Mouse (Mus musculus) induced T-regulatory cell, adult 2 months (primary cell): ENCODE data around the gene Csnk2a1.
"Not testable (repeated sequence)": the region's sequence is repeated elsewhere in the genome, so short reads cannot be mapped to it uniquely, and the experiment has no call there.

Source experiments
- DNase-seq: peaks from one replicate; pipeline ENCODE4 v3.0.0-alpha.2; 2012; ENCODE audit warnings: low read depth

The Csnk2a1 gene

DNA sequence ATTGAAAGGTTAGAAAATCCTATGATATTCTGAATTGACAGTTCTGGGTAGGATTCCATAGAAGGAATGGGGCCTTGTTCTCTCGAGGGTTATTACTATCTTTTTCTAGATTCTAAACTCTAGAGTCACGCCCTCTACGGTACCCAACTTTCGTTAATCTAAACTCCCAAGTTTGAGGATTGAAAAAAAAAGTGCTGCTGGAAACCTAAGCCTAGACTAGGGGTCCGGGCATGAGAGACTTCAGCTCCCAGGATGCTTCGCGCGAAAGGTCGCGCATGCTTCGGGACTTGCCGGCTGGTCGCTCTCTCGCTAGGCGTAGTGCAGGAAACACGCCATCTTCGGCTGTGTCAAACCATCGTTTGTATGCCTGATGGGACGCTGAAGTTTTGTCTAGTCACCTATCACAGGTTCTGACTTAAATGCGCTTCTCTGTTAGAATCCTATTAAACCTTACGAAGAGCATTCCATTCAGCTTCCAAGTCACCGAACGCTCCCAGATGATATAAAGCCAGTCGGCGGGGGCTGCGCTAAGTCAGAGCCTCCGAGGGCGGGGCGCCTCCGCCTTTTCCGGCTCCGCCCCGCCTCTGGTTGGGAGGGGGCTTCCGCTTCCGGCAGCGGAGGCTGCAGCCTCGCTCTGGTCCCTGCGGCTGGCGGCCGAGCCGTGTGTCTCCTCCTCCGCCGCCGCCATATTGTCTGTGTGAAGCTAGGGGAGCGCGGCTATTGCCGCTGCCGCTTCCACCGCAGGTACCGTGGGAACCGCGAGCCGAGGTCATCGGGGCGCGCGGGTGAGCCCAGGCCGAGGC lies at the start of gene Csnk2a1:
Csnk2a1 (plus strand) TSS at position 592 of the 803 bp plus-strand sequence.
- peak; percentile 96 for DNase-seq

DNA sequence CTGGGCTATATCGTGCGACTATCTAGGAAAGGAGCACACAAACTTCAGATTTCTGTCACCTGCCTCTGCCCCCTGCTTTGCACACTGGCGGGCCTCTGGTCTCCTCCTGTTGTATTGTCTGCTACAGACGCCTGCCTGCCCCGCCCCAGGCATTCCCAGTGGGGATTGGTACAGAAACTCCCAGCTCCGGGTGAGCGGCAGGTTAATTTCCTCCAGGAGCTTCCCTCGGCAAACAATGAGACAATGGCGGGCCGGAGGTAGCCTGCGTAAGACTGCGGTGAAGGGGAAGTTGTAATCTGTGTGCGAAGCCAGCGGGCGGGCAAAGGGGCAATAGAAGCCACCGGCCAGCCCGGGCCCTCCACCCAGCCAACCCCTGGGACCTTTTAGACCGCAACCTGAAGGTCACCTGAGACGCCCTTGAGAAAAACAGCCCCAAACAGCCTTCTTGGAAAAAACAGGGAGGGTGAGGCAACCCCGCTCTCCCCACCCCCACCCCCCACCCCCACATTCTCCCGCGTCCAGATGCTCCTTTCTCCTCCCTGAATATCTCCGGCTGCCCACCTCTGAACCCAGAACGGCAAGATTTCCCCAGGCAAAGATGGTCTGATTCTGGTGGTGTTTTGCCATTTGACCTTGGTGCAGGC lies 49.4 kb upstream of the Csnk2a1 start:
- DNase-seq = no peak

DNA sequence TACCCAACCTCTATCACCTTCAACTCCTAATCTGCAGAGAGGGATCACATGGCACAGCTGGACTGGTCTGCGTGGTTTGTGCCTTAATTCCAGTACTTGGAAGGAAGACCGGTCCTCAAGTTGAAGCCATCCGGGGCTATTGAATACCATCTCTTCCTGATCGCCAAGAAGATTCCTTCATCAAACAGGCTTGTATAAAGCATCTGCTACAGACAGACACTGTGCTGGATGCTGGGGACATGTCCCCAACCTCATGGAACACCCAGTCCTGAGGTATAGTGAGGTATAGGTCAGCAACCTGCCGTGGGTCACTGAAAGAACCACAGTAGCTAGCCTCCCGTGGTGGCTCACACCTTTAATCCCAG lies 48.9 kb upstream of the Csnk2a1 start:
- no peak for DNase-seq

DNA sequence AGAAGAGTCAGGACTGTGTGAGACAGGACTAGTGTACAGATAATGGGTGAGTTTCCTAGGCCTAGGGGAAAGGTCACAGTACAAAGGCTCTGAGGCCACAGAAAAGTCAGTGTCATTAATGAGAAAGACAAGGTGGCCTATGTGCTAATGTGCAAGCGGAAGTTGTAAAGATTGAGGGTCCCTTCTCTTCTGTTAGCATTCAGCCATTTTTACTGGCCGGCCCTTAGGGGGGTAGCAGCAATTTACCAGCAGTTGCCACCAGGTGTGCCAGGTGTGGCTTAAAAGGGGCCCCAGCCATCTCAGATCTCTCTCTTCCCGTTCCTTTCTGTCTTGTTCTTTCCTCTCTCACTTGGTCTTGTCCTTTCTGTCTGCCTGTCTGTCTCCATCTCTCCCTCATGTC lies 48.3 kb upstream of the Csnk2a1 start:
- no peak for DNase-seq

DNA sequence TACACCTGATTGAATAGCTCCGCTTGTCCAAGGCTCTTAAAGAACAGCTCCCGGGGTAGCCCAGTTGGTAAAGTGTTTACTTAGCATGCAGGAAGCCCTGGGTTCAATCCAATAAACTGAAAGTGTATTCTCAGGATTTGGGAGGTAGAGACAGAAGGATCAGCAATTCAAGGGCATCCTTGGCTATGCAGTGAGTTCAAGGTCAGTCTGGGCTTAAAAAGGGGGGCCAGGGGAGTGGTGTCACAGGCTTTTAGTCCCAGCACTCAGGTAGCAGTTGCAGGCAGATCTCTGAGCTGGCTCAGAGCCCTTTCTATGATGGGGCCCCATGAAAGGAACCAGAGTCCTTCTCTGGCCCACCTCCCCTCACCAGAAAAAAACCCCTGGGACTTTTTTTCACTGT lies 47.3 kb upstream of the Csnk2a1 start:
- no peak for DNase-seq

DNA sequence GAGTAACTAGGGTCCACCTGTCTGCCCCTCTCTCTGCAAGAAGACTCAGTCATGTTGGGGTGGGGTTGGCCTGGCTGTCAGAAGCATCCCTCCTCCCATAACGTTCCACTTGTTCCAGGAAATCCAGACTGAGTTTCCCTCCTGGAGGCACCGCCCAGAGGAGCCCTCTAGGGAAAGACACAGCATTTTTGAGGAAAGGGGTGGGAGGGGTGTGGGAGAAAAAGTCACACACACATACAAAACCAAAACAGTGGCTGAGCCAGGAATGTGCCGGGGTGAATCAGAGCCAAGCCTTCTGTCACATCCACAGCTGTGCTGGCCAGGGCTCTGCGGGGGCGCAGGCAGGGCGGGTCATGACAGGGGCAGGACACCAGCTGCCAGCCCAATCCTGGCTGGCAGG lies 46.3 kb upstream of the Csnk2a1 start:
- no peak for DNase-seq

DNA sequence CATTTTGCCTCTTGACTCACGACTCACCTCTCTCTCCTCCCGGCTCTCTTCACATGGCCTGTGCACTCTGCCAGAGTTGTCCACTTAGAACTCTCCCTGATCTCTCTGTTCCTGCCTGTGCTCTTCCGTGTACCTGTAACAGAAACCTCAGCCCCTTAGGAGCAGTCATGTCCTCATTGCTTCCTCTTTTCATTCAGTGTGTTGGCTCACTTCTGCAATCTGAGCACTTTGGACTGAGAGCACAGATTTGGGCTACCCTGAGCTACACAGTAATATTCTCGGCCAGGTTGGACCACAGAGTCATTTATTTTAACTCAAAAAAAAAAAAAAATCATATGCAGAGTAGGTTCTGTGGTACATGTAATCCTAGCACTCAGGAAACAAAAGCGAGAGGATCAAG lies 39.5 kb upstream of the Csnk2a1 start:
- no peak for DNase-seq

DNA sequence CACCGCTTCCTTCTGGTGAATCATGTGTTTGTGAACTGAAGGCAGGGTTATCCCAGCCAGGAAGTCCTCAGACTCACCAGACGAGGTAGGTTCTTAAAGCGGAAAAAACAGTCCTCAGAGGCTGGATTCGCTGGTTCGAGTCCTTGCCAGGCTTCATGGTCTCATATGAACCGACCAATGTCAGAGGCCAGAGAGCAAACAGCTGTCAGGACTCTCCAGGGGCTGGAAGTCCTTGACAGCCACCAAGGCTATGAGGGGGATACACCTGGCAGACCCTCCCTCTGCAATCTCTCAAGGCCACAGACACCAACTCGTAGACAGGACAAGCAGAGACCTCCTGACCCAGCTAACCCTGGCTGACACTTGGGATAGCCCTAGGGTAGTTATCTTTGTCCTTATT lies 37.4 kb upstream of the Csnk2a1 start:
- no peak for DNase-seq

DNA sequence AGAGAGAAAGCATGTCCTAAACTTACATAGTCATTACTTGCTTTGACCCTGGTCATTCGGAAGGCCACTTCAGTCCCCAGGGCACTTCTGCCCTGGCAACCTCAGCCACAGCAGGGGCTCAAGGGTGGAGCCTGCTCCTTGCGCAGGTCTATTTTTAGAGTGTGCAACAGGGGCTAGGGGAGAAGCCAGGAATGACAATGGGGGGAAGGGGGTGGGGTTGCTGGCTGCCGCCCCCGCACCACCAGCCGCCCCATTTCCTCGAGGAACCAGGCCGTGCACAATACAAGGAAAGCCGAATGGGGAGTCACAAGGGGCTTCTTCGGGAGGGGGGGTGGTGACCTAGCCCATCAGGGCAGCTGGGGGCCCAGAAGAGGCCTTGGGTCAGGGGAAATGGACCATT lies 37.0 kb upstream of the Csnk2a1 start:
- DNase-seq = no peak

DNA sequence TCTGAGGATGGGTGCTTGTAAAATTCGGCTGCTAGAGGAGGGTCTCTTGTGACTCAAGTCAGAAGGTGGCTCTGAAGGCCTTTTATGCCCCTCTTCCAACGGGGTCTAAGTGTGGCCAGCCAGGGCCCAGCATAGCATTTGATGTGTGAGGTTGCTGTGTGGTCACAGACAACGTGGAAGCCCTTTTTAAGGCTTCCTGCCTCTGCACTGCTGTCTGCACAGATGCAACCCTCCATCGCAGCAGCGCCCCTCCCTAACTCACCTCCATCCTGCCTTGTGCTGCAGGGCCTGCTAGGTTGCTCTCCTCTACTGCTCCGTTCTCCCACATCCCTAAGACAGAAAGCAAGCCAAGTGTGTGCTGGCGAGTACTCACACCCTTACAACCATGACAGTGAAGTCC lies 36.5 kb upstream of the Csnk2a1 start:
- DNase-seq = no peak

DNA sequence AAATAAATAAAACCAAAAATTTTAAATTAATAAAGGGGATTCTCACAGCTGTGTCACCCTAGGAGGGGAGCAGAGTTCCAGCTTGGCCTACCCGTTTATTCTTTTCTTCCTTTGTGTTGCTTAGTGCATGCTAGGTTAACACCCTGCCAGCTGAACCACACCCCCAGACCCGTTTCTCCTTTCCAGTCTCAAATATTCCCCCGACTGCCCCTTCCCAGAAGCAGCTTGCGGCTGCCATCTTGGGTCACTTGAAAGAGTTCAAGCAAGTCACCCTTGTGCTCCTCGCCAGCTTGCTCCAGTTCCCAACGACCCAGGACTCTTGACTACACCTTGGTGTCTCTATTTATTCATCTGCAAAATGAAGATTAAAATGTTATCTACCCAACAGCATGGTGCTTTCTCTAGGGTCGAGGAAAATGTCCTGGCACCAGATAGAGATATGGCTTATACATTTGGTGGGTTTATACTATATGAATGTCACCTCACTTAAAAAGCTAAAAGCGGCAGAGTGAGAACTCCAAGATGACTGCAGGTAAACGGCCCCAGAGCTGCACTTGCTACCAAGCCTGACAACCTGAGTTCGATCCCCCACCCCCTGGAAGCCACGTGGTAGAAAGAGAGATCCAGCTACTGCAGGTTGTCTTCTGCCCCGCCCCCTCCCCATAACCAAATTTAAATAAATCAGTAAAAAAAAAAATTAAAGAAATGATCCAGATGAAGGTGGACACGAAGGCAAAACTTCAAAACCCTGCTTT lies 33.9 kb upstream of the Csnk2a1 start:
- DNase-seq = no peak

DNA sequence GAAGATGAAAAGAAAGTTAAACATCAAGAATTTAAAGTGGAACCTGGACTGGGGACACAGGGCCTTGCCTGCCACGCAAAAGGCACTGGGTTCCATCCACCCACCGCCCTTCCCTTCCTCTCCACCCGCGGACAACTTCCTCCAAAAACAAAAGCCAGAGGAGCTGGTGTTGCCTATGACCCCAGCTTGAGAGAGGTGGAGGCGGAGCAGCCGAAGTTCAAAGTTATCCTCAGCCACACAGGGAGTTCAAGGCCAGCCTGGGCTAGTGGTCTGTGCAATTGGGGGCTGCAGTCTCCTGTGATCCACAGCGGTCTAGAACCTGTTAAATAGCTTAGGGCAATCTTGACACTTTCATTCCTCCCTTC lies 33.3 kb upstream of the Csnk2a1 start:
- no peak for DNase-seq

DNA sequence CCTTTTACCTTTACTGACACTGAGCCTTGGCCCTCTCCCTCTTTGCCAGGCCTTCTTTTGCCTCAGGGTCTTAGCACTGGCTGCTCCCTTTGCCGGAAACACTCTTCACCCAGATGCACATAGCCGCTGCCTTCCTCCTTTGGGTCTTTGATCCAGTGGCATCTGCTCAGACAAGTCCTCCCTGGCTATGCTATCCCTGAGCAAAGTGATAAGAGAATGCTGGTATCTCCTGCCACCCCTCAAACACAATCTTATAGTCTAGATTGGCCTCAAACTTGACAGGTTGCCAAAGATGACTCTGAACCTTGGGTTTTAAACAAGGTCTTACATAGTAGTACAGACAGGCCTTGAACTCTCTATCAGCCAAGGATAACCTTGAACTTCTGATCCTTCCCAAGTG lies 32.1 kb upstream of the Csnk2a1 start:
- no peak for DNase-seq

DNA sequence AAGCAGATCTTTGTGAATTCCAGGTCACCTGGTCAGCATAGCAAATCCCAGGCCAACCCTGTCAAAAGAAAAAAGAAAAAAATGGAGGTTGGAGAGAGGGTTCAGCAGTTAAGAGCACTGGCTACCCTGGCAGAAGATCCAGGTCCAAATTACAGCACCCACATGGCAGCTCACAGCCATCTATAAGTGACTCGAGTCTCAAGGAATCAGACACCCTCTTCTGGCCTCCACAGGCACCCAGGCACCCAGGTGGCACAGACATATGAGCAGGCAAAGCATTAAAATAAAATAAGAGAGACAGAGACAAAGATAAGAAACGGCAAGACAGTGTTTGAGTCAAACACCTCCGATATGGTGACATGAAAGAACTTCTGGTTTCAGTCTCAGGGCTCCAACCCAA lies 29.7 kb upstream of the Csnk2a1 start:
- no peak for DNase-seq

DNA sequence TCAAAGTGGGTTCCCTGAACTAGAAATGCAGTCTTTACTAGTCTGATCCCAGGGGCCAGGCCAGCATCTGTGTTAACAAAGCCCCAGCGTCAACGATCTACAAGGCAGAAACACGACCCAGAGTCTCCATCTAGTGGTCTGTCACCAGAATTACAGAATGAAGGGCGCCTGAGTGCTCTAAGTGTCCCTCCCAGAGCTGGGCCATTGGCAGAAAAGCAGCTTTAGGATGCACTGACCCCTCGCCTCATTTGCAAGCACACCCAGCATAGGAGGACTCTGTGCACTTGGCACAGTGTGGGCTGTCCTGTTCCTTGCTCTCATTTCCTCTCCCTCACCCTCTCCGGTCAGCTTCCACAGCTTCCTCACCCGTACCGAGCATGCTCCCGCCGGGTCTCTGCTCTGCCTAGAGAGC lies 29.3 kb upstream of the Csnk2a1 start:
- peak; percentile 80 for DNase-seq

DNA sequence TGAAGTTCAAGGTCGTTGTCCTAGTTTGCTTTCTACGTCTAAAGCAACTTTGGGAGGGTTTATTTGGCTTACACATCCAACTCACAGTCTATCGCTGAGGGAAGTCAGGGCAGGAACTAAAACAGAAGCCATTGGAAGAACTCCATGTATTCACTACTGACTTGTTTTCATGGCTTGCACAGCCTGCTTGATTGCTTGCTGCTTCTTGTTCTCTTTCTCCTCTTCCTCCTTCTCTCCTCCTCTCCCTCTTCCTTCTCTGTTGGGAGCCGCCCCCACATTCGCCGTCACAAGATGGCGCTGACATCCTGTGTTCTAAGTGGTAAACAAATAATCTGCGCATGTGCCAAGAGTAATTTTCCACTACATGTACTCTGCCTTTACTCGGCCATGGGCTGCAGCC lies 20.5 kb upstream of the Csnk2a1 start:
- DNase-seq = not testable (repeated sequence)

DNA sequence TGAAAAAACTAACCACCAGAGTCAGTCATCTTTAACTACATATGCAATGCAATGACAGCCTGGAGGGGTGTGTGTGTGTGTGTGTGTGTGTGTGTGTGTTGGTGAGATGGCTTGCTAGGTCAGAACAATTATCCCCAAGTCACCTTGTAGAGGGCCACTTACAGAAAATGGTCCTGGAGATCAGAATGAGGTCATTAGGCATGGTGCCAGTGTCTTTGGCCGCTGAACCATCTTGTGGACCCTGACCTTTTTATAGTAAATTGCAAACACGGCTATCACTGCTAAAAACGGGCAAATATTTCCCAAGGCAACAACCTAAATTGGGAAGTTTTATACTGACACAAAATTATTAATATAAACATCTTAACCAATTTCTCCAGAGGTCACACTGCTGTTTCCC lies 14.8 kb upstream of the Csnk2a1 start:
- no peak for DNase-seq

DNA sequence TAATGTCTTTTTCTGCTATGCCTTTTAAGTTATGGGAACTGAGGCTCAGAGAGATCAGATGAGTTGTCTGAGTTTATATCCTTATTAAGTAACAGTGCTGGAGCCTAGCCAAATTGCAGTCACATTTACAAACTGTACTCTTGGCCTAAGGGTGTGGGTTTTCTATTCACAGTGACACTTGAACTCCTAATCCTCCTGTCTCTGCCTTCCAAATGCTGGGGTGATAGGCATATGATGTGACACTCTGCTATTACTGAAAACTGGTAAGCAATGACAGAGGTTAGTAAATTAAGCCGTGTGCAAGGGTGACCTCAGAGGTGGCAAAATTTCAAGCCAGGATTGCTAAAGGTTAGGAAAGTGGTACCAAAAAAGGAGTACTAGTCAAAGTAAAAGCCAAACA lies 9.7 kb upstream of the Csnk2a1 start:
- no peak for DNase-seq

DNA sequence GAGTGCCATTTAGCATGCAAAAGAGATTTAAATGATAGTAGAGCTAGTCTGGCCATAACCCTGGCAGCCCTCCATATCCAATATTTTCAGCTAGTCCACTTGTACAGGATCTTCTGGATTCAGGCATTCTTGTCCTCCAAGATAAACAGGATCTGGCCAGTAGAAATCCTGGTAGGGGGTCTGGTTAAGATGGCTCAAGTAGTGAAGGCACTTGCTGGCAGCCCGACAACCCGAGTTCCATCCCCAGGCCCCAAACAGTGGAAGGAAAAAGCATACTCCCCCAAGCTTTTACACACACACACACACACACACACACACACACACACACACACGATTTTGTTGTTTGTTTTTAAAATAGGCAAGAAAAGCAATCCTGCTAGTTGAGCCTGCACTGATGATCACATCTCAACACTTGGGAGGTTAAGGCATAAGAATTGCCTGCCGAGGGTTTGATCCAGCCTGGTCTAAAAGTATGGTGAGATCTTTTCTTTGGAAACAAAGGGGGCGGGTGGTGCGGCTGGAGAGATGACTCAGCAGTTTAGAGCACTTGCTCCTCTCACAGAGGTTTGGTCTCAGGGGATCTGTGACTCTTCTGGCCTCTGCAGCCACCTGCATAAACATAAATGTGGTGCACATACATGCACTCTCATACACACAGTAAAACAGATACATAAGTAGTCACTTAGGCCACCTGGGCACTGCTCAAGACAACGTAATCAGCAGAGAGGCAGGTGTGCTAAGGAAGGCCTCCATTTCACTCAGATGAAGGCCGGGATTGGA lies 2.9 kb upstream of the Csnk2a1 start:
- DNase-seq = no peak

DNA sequence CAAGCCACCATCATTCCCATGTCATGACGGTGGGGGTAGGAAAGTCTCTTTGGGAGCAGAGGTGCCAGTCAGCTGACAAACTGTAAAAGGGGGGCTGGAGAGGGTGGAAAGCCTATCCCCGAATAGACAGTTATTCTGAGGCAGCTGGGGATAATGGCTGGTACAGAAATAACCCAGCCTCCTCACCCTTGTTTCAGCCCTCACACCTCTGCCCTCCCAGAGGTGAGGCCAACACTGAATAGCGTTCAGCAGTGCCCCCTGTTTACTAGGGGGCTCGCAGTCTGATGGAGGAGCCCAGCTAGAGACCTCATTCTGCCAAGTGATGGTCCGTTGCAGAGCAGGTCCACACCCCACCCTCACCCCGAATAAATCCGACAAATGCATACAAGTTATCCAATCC lies 1.1 kb upstream of the Csnk2a1 start:
- DNase-seq = no peak

DNA sequence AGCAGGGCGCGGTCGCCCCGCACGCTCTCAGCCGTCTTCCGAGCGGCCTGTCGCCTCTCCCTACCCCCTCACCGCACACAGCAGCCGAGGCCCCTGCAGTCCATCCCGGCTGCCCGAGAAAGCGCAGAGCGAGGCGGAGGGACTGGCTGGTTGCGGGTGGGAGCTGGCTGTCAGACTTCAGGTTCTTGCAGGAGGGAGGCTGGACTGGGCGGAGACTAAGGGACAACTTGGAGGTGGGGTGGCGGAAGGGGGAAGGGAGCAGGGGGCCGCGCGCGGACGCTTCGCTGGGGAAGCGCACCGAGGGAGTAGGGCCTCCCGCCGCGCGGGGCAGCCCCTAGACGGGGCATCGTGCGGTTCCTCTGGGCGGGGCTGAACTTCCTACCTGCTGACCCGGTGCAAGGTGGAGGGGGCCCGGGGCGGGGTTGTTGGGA lies 427 bp downstream of the Csnk2a1 start:
- DNase-seq = peak; percentile 81

DNA sequence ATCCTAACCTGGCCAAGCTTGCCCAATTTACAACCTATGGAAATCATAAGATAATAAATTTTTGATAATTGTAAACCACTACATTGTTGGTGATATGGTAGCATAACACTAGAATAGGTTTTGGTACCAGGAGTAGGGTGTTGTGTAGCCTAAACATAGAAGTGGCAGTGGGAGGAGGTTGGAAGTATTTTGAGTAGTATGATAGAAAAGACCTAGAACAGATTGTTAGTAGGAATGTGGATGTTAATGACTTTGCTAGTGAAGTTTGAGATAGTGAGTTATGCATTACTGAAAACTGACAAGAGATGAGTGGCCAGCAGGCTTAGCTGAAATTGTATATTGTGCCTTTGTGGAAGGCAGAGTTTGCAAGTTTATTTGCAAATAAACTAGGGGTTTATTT lies 3.4 kb downstream of the Csnk2a1 start:
- no peak for DNase-seq
